Mouse (Mus musculus): ENCODE measurements around the gene Mark3.

DNA sequence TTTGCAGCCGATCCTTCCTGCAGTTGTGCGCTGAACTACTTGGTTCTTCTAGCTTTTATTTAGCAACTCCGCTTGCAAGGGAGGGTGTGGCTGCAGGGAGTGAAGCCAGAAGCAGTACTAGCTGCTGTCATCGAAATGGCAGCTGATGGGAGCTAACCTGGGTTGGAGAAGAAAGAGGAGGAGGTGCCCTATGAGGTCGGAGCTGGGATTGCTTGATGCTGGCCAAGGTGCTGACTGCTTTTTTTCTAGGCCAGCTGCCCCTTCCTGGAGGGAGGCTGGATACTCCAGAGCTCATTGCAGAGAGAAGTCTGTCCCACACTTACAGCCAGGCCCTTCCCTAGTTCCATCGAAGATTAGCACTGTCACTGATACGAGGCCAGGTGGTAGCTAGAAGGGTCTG lies 104.7 kb downstream of the Mark3 start:
- no peak for TF ChIP-seq TAL1 (IDR thresholded peaks at IDR 0.05; ENCODE audit: low read length)
- TF ChIP-seq GATA1 (IDR thresholded peaks at IDR 0.05; ENCODE audit: low read length): no peak

Data from erythroblast, embryonic 14.5 days (primary cell).